Mouse (Mus musculus): ENCODE data around the gene Fbxw21. TPM values are rescaled to one million over a fixed set of nuclear protein-coding genes. Genes with fewer than 3 reads are reported as not detected.

Gene Fbxw21
- polyA plus RNA-seq, 1 experiment from 2014 or later, result not detected

DNA sequence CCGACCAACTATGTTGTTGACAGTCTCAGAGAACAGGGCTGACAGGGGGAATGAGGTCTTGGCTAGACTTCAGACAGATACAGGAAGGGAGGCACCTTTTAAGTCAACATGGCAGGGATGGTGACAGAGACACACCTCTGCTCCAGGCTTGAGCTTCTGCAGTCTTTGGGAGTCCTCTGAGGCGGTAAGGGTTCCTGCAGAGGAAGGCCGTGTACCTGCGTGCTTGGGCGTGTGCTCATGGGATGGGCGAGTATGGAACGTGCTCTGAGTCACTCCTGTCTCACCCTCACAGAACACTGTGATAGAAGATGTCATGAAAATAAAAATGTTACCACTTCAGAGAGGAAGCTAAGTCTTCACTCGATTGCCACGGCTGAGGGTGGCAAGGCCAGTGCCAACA lies 42.3 kb downstream of the Fbxw21 start:
- Histone ChIP-seq H3K9ac (replicated peaks; ENCODE audit: low read depth, low read length) (no peak overlapping the region), H3K4me2 (replicated peaks; ENCODE audit: low read depth, low read length) (no peak overlapping the region), H3K27me3 (ENCODE audit: control insufficient read depth, insufficient read depth, low read length) (no peaks in the 10 kb centered on the region), H3K4me3 (ENCODE audit: low read depth, low read length) (no peak overlapping the region), H3K36me3 (ENCODE audit: control insufficient read depth, insufficient read depth, low read length) (peaks cover 39% of the 10 kb centered on the region), H3K4me1 (ENCODE audit: control insufficient read depth, insufficient read depth, low read length) (no peaks in the 10 kb centered on the region), H3K9me3 (ENCODE audit: control insufficient read depth, low read depth, low read length) (no peaks in the 10 kb centered on the region), H3K27ac (ENCODE audit: low read length) (no peak overlapping the region)
- 86% methylated on average over 9 of the region's 9 CpGs for WGBS
- 0 out of 2 replicates have a peak, but pooled peaks have one; percentile 42 for ATAC-seq (ENCODE audit: insufficient number of reproducible peaks, insufficient read depth, low FRiP score, low read depth)

- no peaks in the 10 kb centered on the region for H3K4me1 ChIP-seq (ENCODE audit: control insufficient read depth, insufficient read depth, low read length)
- H3K9ac ChIP-seq (replicated peaks; ENCODE audit: low read depth, low read length), result no peak overlapping the region
- WGBS, result 90% methylated on average over 4 of the region's 4 CpGs
- no peaks in the 10 kb centered on the region for H3K9me3 ChIP-seq (ENCODE audit: control insufficient read depth, low read depth, low read length)
- peaks cover 52% of the 10 kb centered on the region for H3K36me3 ChIP-seq (ENCODE audit: control insufficient read depth, insufficient read depth, low read length)
- no peak overlapping the region for H3K27ac ChIP-seq (ENCODE audit: low read length)
- H3K4me2 ChIP-seq (replicated peaks; ENCODE audit: low read depth, low read length), result no peak overlapping the region
- H3K27me3 ChIP-seq (ENCODE audit: control insufficient read depth, insufficient read depth, low read length), result no peaks in the 10 kb centered on the region
- no peak for ATAC-seq (ENCODE audit: insufficient number of reproducible peaks, insufficient read depth, low FRiP score, low read depth)
- no peak overlapping the region for H3K4me3 ChIP-seq (ENCODE audit: low read depth, low read length)
These were observed 43.7 kb downstream of the Fbxw21 start for GRCm38 (mm10) chr9:109118106-109118505.

GRCm38 (mm10) chr9:109116205-109116604 lies 45.6 kb downstream of the Fbxw21 start:
- H3K4me1 ChIP-seq (ENCODE audit: control insufficient read depth, insufficient read depth, low read length), result no peaks in the 10 kb centered on the region
- H3K4me3 ChIP-seq (ENCODE audit: low read depth, low read length), result no peak overlapping the region
- peaks cover 71% of the 10 kb centered on the region for H3K36me3 ChIP-seq (ENCODE audit: control insufficient read depth, insufficient read depth, low read length)
- no peak overlapping the region for H3K27ac ChIP-seq (ENCODE audit: low read length)
- H3K4me2 ChIP-seq (replicated peaks; ENCODE audit: low read depth, low read length), result no peak overlapping the region
- WGBS, result 90% methylated on average over 10 of the region's 10 CpGs
- ATAC-seq (ENCODE audit: insufficient number of reproducible peaks, insufficient read depth, low FRiP score, low read depth), result no peak
- no peaks in the 10 kb centered on the region for H3K9me3 ChIP-seq (ENCODE audit: control insufficient read depth, low read depth, low read length)
- no peak overlapping the region for H3K9ac ChIP-seq (replicated peaks; ENCODE audit: low read depth, low read length)
- no peaks in the 10 kb centered on the region for H3K27me3 ChIP-seq (ENCODE audit: control insufficient read depth, insufficient read depth, low read length)

DNA sequence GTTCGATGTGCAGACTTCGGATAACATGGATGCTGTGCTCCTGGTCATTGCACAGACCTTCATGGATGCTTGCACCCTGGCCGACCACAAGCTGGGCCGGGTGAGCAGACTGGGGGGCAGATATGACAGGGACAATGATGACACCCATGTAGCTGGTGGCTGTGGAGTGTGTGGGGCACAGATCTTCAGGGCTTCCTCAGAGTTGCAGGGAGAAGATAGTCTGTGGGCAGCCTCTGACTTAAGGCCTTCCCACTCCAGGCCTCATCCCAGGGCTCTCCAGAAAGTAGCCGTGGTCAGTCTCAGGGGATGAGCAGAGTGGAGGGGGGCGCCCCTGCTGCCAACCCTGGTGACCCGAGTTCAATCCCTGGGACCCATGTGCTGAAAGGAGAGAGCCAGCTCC lies 47.0 kb downstream of the Fbxw21 start:
- Histone ChIP-seq H3K27me3 (ENCODE audit: control insufficient read depth, insufficient read depth, low read length) (no peaks in the 10 kb centered on the region), H3K4me3 (ENCODE audit: low read depth, low read length) (no peak overlapping the region), H3K9me3 (ENCODE audit: control insufficient read depth, low read depth, low read length) (no peaks in the 10 kb centered on the region), H3K9ac (replicated peaks; ENCODE audit: low read depth, low read length) (no peak overlapping the region), H3K4me2 (replicated peaks; ENCODE audit: low read depth, low read length) (no peak overlapping the region), H3K4me1 (ENCODE audit: control insufficient read depth, insufficient read depth, low read length) (no peaks in the 10 kb centered on the region), H3K36me3 (ENCODE audit: control insufficient read depth, insufficient read depth, low read length) (peaks cover 81% of the 10 kb centered on the region), H3K27ac (ENCODE audit: low read length) (no peak overlapping the region)
- no peak for ATAC-seq (ENCODE audit: insufficient number of reproducible peaks, insufficient read depth, low FRiP score, low read depth)
- WGBS, result 84% methylated on average over 7 of the region's 7 CpGs

- ATAC-seq (ENCODE audit: insufficient number of reproducible peaks, insufficient read depth, low FRiP score, low read depth), result no peak
- H3K4me3 ChIP-seq (ENCODE audit: low read depth, low read length), result no peak overlapping the region
- H3K4me2 ChIP-seq (replicated peaks; ENCODE audit: low read depth, low read length), result no peak overlapping the region
- peaks cover 84% of the 10 kb centered on the region for H3K36me3 ChIP-seq (ENCODE audit: control insufficient read depth, insufficient read depth, low read length)
- no peaks in the 10 kb centered on the region for H3K4me1 ChIP-seq (ENCODE audit: control insufficient read depth, insufficient read depth, low read length)
- H3K27me3 ChIP-seq (ENCODE audit: control insufficient read depth, insufficient read depth, low read length), result no peaks in the 10 kb centered on the region
- no peaks in the 10 kb centered on the region for H3K9me3 ChIP-seq (ENCODE audit: control insufficient read depth, low read depth, low read length)
- H3K9ac ChIP-seq (replicated peaks; ENCODE audit: low read depth, low read length), result no peak overlapping the region
- H3K27ac ChIP-seq (ENCODE audit: low read length), result no peak overlapping the region
- WGBS, result 94% methylated on average over 11 of the region's 11 CpGs
These were observed 47.6 kb downstream of the Fbxw21 start for GRCm38 (mm10) chr9:109114276-109114675.

DNA sequence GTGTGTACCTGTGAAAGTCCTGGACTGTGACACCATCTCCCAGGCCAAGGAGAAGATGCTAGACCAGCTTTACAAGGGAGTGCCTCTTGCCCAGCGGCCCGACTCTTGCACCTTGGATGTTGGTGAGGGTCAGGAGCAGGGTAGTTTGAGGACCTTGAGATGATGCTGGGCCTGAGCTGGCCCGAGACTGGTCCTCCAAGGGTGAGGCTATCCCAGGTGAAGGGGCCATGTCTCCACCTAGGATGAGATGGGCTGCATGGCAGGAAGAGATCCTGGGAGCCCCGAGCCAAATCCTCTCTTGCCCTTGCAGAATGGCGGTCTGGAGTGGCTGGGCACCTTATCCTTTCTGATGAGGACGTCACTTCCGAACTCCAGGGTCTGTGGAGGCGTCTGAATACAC lies 48.5 kb downstream of the Fbxw21 start:
- H3K4me3 ChIP-seq (ENCODE audit: low read depth, low read length), result no peak overlapping the region
- H3K27me3 ChIP-seq (ENCODE audit: control insufficient read depth, insufficient read depth, low read length), result no peaks in the 10 kb centered on the region
- no peaks in the 10 kb centered on the region for H3K9me3 ChIP-seq (ENCODE audit: control insufficient read depth, low read depth, low read length)
- H3K9ac ChIP-seq (replicated peaks; ENCODE audit: low read depth, low read length), result no peak overlapping the region
- H3K36me3 ChIP-seq (ENCODE audit: control insufficient read depth, insufficient read depth, low read length), result peaks cover 89% of the 10 kb centered on the region
- ATAC-seq (ENCODE audit: insufficient number of reproducible peaks, insufficient read depth, low FRiP score, low read depth), result no peak
- H3K27ac ChIP-seq (ENCODE audit: low read length), result no peak overlapping the region
- H3K4me1 ChIP-seq (ENCODE audit: control insufficient read depth, insufficient read depth, low read length), result no peaks in the 10 kb centered on the region
- no peak overlapping the region for H3K4me2 ChIP-seq (replicated peaks; ENCODE audit: low read depth, low read length)
- 89% methylated on average over 8 of the region's 8 CpGs for WGBS

DNA sequence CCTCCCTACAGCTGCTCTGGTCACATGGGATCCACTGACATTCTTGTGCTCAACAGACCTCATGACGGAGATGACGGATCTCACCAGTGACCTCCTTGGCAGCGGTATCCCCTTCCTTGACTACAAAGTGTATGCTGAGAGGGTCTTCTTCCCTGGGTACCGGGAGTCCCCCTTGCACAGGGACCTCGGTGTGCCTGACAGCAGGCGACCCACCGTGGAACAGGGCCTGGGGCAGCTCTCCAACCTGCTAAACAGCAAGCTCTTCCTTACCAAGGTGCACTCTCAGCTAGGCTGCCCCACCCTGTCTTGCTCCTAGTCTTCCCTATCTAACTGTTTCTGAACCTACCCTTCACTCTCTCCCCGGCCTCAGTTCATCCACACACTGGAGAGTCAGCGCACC lies 50.2 kb downstream of the Fbxw21 start:
- Histone ChIP-seq H3K27me3 (ENCODE audit: control insufficient read depth, insufficient read depth, low read length) (no peaks in the 10 kb centered on the region), H3K9me3 (ENCODE audit: control insufficient read depth, low read depth, low read length) (no peaks in the 10 kb centered on the region), H3K27ac (ENCODE audit: low read length) (no peak overlapping the region), H3K9ac (replicated peaks; ENCODE audit: low read depth, low read length) (no peak overlapping the region), H3K4me2 (replicated peaks; ENCODE audit: low read depth, low read length) (no peak overlapping the region), H3K4me3 (ENCODE audit: low read depth, low read length) (no peak overlapping the region), H3K36me3 (ENCODE audit: control insufficient read depth, insufficient read depth, low read length) (peaks cover 82% of the 10 kb centered on the region), H3K4me1 (ENCODE audit: control insufficient read depth, insufficient read depth, low read length) (no peaks in the 10 kb centered on the region)
- 90% methylated on average over 9 of the region's 9 CpGs for WGBS
- ATAC-seq (ENCODE audit: insufficient number of reproducible peaks, insufficient read depth, low FRiP score, low read depth), result no peak

- peaks cover 82% of the 10 kb centered on the region for H3K36me3 ChIP-seq (ENCODE audit: control insufficient read depth, insufficient read depth, low read length)
- ATAC-seq (ENCODE audit: insufficient number of reproducible peaks, insufficient read depth, low FRiP score, low read depth), result no peak
- H3K4me3 ChIP-seq (ENCODE audit: low read depth, low read length), result no peak overlapping the region
- H3K27me3 ChIP-seq (ENCODE audit: control insufficient read depth, insufficient read depth, low read length), result no peaks in the 10 kb centered on the region
- WGBS, result 87% methylated on average over 4 of the region's 4 CpGs
- no peak overlapping the region for H3K27ac ChIP-seq (ENCODE audit: low read length)
- no peaks in the 10 kb centered on the region for H3K4me1 ChIP-seq (ENCODE audit: control insufficient read depth, insufficient read depth, low read length)
- no peak overlapping the region for H3K4me2 ChIP-seq (replicated peaks; ENCODE audit: low read depth, low read length)
- no peak overlapping the region for H3K9ac ChIP-seq (replicated peaks; ENCODE audit: low read depth, low read length)
- no peaks in the 10 kb centered on the region for H3K9me3 ChIP-seq (ENCODE audit: control insufficient read depth, low read depth, low read length)
These were observed 50.7 kb downstream of the Fbxw21 start for GRCm38 (mm10) chr9:109111101-109111500.

DNA sequence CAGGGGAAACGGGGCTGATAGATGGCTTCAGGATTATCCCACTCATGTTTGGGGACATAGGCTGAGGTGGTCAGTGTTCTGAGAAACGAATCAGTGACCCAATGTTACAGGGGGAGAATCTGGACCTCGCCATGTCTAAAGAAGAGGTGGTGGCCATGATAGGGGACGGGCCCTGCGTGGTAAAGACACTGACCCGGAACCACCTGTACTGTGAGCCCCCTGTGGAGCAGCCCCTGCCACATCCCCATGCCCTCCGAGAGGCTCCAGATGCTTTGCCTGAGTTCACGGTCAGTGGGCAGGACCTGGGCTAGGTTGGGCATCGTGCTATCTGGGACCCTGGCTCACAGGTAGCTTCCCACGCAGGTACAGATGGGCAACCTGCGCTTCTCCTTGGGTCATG lies 51.6 kb downstream of the Fbxw21 start:
- no peaks in the 10 kb centered on the region for H3K4me1 ChIP-seq (ENCODE audit: control insufficient read depth, insufficient read depth, low read length)
- WGBS, result 90% methylated on average over 11 of the region's 11 CpGs
- H3K4me2 ChIP-seq (replicated peaks; ENCODE audit: low read depth, low read length), result no peak overlapping the region
- no peaks in the 10 kb centered on the region for H3K9me3 ChIP-seq (ENCODE audit: control insufficient read depth, low read depth, low read length)
- ATAC-seq (ENCODE audit: insufficient number of reproducible peaks, insufficient read depth, low FRiP score, low read depth), result no peak
- no peaks in the 10 kb centered on the region for H3K27me3 ChIP-seq (ENCODE audit: control insufficient read depth, insufficient read depth, low read length)
- H3K4me3 ChIP-seq (ENCODE audit: low read depth, low read length), result no peak overlapping the region
- no peak overlapping the region for H3K9ac ChIP-seq (replicated peaks; ENCODE audit: low read depth, low read length)
- no peak overlapping the region for H3K27ac ChIP-seq (ENCODE audit: low read length)
- H3K36me3 ChIP-seq (ENCODE audit: control insufficient read depth, insufficient read depth, low read length), result peaks cover 82% of the 10 kb centered on the region
